Mouse (Mus musculus) lung, adult 2 months (tissue): ENCODE results near the gene Bend4. TPM values are rescaled to one million over a fixed set of nuclear protein-coding genes. Genes with fewer than 3 reads are reported as not detected.
A peak's percentile ranks its signal among the peaks of the same experiment; 100 is the strongest.

Source experiments
- DNase-seq: peaks from one replicate; pipeline ENCODE4 v3.0.0; 2022
- H3K4me1 ChIP-seq: fragments of 200-500 bp; 2 replicates; pipeline ENCODE4 v1.6.1; 2011; ENCODE audit warnings: low read length; ENCODE audit not compliant: control insufficient read depth, insufficient read depth
- H3K4me3 ChIP-seq: fragments of 200-500 bp; replicated peaks from 2 replicates; pipeline ENCODE3; 2011; ENCODE audit warnings: low read depth, mild to moderate bottlenecking, control low read depth, low read length; ENCODE audit errors: extremely low read depth
- CTCF ChIP-seq: fragments of 200-500 bp; IDR thresholded peaks from 2 replicates; pipeline ENCODE4 v1.5.1; 2011; ENCODE audit warnings: mild to moderate bottlenecking, low read length, control low read depth; ENCODE audit not compliant: insufficient read depth
- POLR2A ChIP-seq: fragments of 200-500 bp; IDR thresholded peaks from 2 replicates; pipeline ENCODE4 v1.6.1; 2011; ENCODE audit warnings: low read depth, mild to moderate bottlenecking, control low read depth, low read length, borderline replicate concordance; ENCODE audit errors: extremely low read depth
- WGBS: fragments of 180-500 bp; shearing (Covaris S2); methylation state at CpG from one replicate; pipeline ENCODE4 v1.1.7; 2018; 5-methylcytosine and 5-hydroxymethylcytosine counted together
- polyA plus RNA-seq: library from polyadenylated mRNA; depleted of rRNA; stranded (reverse); fragments of >200 nt; gene quantifications from 2 replicates; pipeline ENCODE4 v1.2.3, GENCODE M21; 2012; rRNA removed

The Bend4 gene
- polyA plus RNA-seq: 0.66 and 0.97 TPM in 2 replicates

- peak within 1 kb of the TSS; percentile 64 for H3K4me3 ChIP-seq
- 2% methylated on average over 88 of the region's 90 CpGs for WGBS
- H3K4me1 ChIP-seq: no peaks in the 10 kb centered on the region
- peak; percentile 55 for DNase-seq
- TF ChIP-seq CTCF (no peak), POLR2A (no peak)
Measured at GRCm38 (mm10) chr5:67427443-67428360, at the start of gene Bend4. Gene Bend4, minus strand, starts transcription at chr5:67428310.

DNA sequence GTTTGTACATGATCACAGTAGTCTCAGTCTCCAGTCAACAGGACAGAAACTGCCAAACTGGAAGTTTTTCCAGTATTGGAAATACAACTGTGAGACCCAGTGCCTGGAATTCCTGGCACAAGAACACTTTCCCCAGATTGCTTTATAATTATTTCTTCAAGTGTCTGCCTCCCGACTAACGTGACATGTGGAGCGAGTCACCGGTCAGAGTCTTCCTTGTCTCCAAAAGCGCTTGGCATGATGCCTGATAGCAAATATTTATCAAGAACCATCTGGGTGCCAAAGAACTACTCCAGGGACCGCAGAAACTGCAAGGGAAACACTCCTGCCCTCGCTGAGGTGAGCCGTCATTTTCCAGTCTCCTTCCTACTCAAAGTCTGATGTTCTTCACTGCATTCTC lies 45.6 kb upstream of the Bend4 start:
- Histone ChIP-seq H3K4me1 (no peaks in the 10 kb centered on the region; the same call in 1 of the 2 replicates), H3K4me3 (no peak overlapping the region)
- peak; percentile 18 for DNase-seq
- no peak for TF ChIP-seq CTCF
- TF ChIP-seq POLR2A: no peak
- WGBS: 13% methylated on average over 8 of the region's 8 CpGs

DNA sequence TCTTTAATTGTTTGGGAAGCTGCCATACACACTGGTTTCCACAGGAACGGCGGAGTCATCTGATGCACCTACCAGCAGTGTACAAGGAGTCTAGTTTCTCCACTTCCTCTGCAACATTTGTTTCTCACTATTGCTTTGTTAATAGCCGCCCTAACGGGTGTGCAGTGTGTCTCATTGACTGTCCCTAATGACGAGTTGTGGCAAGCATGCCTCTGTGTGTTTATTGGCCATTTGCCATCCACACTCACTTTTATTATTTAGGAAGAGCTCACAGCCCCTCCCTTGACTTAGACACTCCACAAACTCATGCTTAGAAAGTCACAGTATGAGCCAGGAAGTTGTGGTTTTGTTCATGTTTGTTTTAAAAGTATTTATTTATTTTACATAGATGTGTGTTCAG lies 45.0 kb upstream of the Bend4 start:
- Histone ChIP-seq H3K4me1 (no peaks in the 10 kb centered on the region; the same call in 1 of the 2 replicates), H3K4me3 (no peak overlapping the region)
- TF ChIP-seq CTCF: no peak
- TF ChIP-seq POLR2A: no peak
- no peak for DNase-seq
- 28% methylated on average over 5 of the region's 5 CpGs for WGBS

DNA sequence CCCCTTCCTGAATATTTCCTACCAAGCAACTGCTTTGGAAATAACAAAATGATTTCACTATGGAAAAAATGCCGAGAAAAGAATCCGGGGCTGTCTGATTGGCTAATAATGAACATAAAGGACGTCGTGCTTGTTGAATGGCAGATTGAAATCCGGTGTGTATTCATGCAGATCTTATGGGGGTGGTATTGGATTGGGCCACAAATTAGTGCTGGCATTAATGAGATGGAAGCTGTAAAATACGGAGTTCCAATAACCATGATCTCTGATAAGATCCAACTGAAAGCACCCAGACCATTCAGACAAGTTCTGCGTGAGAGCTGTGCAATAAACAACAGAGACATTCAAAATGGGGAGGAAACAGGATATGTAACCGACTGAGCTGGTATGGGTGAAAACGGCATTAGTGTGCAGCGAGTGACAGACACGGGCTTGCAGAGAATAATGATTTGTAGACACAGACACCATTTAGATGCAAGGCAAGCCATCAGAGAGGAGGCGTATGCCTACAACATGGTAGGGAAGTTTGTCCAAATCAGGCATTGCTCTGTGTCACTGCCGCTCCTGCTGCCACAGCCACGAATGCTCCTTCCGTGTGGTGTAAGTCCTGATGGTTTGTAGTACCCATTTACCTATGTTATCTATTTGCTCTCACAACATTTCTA lies 38.9 kb upstream of the Bend4 start:
- no peak for TF ChIP-seq CTCF
- TF ChIP-seq POLR2A: no peak
- WGBS: 68% methylated on average over 15 of the region's 15 CpGs
- Histone ChIP-seq H3K4me1 (no peaks in the 10 kb centered on the region), H3K4me3 (no peak overlapping the region)
- no peak for DNase-seq

GRCm38 (mm10) chr5:67464899-67465298 lies 36.8 kb upstream of the Bend4 start:
- Histone ChIP-seq H3K4me1 (no peaks in the 10 kb centered on the region), H3K4me3 (no peak overlapping the region)
- TF ChIP-seq CTCF (no peak), POLR2A (no peak)
- DNase-seq: no peak
- WGBS: 54% methylated on average over 3 of the region's 3 CpGs

DNA sequence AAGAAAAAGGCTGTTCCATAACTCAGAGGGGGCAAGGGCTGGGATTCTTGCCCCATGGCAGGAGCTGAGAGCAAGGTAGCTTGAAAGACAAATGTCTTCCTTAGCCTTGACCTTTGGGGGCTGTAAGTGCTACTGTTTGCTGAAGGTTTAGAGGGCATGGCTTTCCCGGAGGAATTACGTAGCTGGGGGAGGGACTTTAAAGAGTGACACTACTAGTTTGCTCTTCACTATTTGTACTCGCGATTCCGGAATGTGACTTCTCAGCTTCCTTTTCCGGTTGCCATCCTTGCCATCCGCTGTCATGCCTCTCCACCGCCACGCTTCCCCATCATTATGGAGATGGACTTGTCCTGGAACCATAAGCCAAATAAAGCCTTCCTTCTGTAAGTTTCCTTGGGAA lies 35.5 kb upstream of the Bend4 start:
- TF ChIP-seq POLR2A: no peak
- TF ChIP-seq CTCF: no peak
- Histone ChIP-seq H3K4me3 (no peak overlapping the region), H3K4me1 (no peaks in the 10 kb centered on the region)
- DNase-seq: no peak
- WGBS: 85% methylated on average over 9 of the region's 9 CpGs

- H3K4me1 ChIP-seq: no peaks in the 10 kb centered on the region
- TF ChIP-seq POLR2A (no peak), CTCF (no peak)
- no peak for DNase-seq
- 59% methylated on average over 4 of the region's 4 CpGs for WGBS
- H3K4me3 ChIP-seq: no peak overlapping the region
Measured at GRCm38 (mm10) chr5:67462331-67462730, 34.2 kb upstream of the Bend4 start.

GRCm38 (mm10) chr5:67456841-67457240 lies 28.7 kb upstream of the Bend4 start:
- Histone ChIP-seq H3K4me1 (no peaks in the 10 kb centered on the region), H3K4me3 (no peak overlapping the region)
- WGBS: 85% methylated on average over 4 of the region's 4 CpGs
- TF ChIP-seq POLR2A (no peak), CTCF (no peak)
- DNase-seq: no peak

GRCm38 (mm10) chr5:67454282-67454681 lies 26.2 kb upstream of the Bend4 start:
- 94% methylated on average over 1 of the region's 1 CpGs for WGBS
- no peak for TF ChIP-seq POLR2A
- no peak for TF ChIP-seq CTCF
- Histone ChIP-seq H3K4me1 (no peaks in the 10 kb centered on the region), H3K4me3 (no peak overlapping the region)
- DNase-seq: no peak

DNA sequence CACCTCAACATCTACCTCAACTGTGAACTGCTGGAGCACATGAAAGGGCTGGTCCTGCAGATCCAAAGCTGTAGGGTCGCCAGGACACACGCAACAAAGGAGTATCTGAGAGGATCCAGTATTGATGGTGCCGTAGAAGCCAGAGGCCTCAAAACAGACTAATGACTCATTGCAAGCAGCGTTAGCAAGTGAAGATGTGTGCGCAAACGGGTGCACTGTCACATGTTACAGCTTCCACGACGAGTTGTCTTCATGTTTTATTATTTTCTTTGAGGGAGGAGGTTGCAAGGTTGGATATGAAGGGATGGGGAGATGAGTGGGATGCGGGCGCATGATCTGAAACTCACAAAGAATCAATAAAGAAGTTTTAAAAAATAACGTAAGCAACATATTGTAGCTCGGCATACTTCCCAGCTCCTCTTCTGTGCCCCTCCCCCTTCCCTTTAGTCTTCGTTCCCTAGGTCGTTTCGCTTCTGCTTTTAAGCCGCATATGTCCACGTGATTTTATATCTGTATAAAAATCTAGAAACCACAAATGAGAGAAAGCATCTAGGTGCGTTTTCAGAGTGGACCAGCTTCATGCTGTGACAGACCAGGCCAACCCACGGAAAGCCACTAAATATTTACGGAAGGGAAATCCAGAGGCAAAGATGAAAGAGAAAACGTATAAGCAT lies 22.0 kb upstream of the Bend4 start:
- DNase-seq: no peak
- H3K4me3 ChIP-seq: no peak overlapping the region
- H3K4me1 ChIP-seq: no peaks in the 10 kb centered on the region
- no peak for TF ChIP-seq POLR2A
- TF ChIP-seq CTCF: no peak
- WGBS: 72% methylated on average over 21 of the region's 21 CpGs

- no peak for TF ChIP-seq POLR2A
- no peak for TF ChIP-seq CTCF
- WGBS: 65% methylated on average over 2 of the region's 2 CpGs
- DNase-seq: no peak
Measured at GRCm38 (mm10) chr5:67446526-67446925, 18.4 kb upstream of the Bend4 start.

More at GRCm38 (mm10) chr5:67446526-67446925, 18.4 kb upstream of the Bend4 start:
- no peak overlapping the region for H3K4me3 ChIP-seq
- H3K4me1 ChIP-seq: no peaks in the 10 kb centered on the region
